Mouse (Mus musculus) liver, adult 2 months (tissue): ENCODE results near the gene R3hdm1. TPM values are rescaled to one million over a fixed set of nuclear protein-coding genes. Genes with fewer than 3 reads are reported as not detected.

Experiments
- DNase-seq: peaks from one replicate; pipeline ENCODE4 v3.0.0-alpha.2; 2011; ENCODE audit warnings: low read depth, low spot score; ENCODE audit errors: extremely low read depth
- H3K27ac ChIP-seq: fragments of 200-500 bp; replicated peaks from 2 replicates; pipeline ENCODE4 v1.5.1; 2012; ENCODE audit warnings: low read depth, mild to moderate bottlenecking, control low read depth, inconsistent platforms, low read length; ENCODE audit not compliant: insufficient read depth
- H3K27me3 ChIP-seq: fragments of 200-500 bp; 2 replicates; pipeline ENCODE4 v1.6.1; 2012; ENCODE audit warnings: mild to moderate bottlenecking, moderate library complexity, low read length, inconsistent platforms; ENCODE audit not compliant: control insufficient read depth, insufficient read depth
- H3K36me3 ChIP-seq: fragments of 200-500 bp; 2 replicates; pipeline ENCODE4 v1.6.1; 2012; ENCODE audit warnings: low read length, inconsistent platforms; ENCODE audit not compliant: control insufficient read depth, insufficient read depth
- H3K4me1 ChIP-seq: fragments of 200-500 bp; 2 replicates; pipeline ENCODE4 v1.6.1; 2011; ENCODE audit warnings: low read length; ENCODE audit not compliant: control insufficient read depth, insufficient read depth
- H3K4me3 ChIP-seq: fragments of 200-500 bp; 2 replicates; pipeline ENCODE4 v1.5.1; 2011; ENCODE audit warnings: low read depth, mild to moderate bottlenecking, control low read depth, low read length, moderate library complexity; ENCODE audit not compliant: insufficient read depth
- H3K79me2 ChIP-seq: fragments of 200-500 bp; 2 replicates; pipeline ENCODE4 v1.6.1; 2012; ENCODE audit warnings: inconsistent platforms, mild to moderate bottlenecking, low read length, moderate library complexity; ENCODE audit not compliant: control insufficient read depth, insufficient read depth
- H3K9ac ChIP-seq: fragments of 200-500 bp; 2 replicates; pipeline ENCODE4 v1.6.1; 2012; ENCODE audit warnings: low read depth, mild to moderate bottlenecking, control low read depth, inconsistent platforms, low read length
- CTCF ChIP-seq: fragments of 200-500 bp; IDR thresholded peaks from 2 replicates; pipeline ENCODE4 v1.5.1; 2011; ENCODE audit warnings: low read depth, low read length, control low read depth
- POLR2A ChIP-seq: fragments of 200-500 bp; IDR thresholded peaks from 2 replicates; pipeline ENCODE4 v1.6.1; 2011; ENCODE audit warnings: low read length, control low read depth; ENCODE audit not compliant: insufficient read depth; ENCODE audit errors: extremely low read depth
- WGBS: fragments of 180-500 bp; shearing (Covaris S2); methylation state at CpG from one replicate; pipeline ENCODE4 v1.1.7; 2018; 5-methylcytosine and 5-hydroxymethylcytosine counted together
- polyA plus RNA-seq: library from polyadenylated mRNA; depleted of rRNA; stranded (reverse); fragments of >200 nt; gene quantifications from 2 replicates; pipeline ENCODE4 v1.2.3, GENCODE M21; 2012; rRNA removed
- total RNA-seq: library from RNA; depleted of rRNA; stranded (reverse); fragments of >200 nt; gene quantifications from 2 replicates; pipeline ENCODE4 v1.2.3, GENCODE M21; 2014; rRNA removed

The R3hdm1 gene
- total RNA-seq, result 16.8 and 18.1 TPM in 2 replicates
- 10.2 and 13.1 TPM in 2 replicates for polyA plus RNA-seq

GRCm38 (mm10) chr1:128102641-128103461 lies at the start of gene R3hdm1, which contains the start of gene Zranb3:
Gene R3hdm1 (plus strand): TSS chr1:128103301.
Gene Zranb3 (minus strand): TSS chr1:128103047.
- DNase-seq, result peak; percentile 99
- no peaks in the 10 kb centered on the region for H3K36me3 ChIP-seq
- peaks cover 4% of the 10 kb centered on the region; the same call in 1 of the 2 replicates for H3K4me1 ChIP-seq
- H3K79me2 ChIP-seq, result peaks cover 9% of the 10 kb centered on the region; the same call in 1 of the 2 replicates
- H3K27ac ChIP-seq, result peak within 1 kb of the TSS; percentile 60
- no peak for TF ChIP-seq CTCF
- TF ChIP-seq POLR2A, result 0 out of 2 replicates have a peak, but pooled peaks have one; percentile 49
- H3K27me3 ChIP-seq, result no peaks in the 10 kb centered on the region
- H3K9ac ChIP-seq, result peak within 1 kb of the TSS; percentile 88
- peak within 1 kb of the TSS; percentile 94 for H3K4me3 ChIP-seq
- WGBS, result under 1% methylated on average over 43 of the region's 43 CpGs

- TF ChIP-seq POLR2A (no peak), CTCF (no peak)
- no peak overlapping the region for H3K27ac ChIP-seq
- no peak for DNase-seq
- no peak overlapping the region for H3K9ac ChIP-seq
- no peaks in the 10 kb centered on the region for H3K79me2 ChIP-seq
- H3K4me1 ChIP-seq, result no peaks in the 10 kb centered on the region
- no peak overlapping the region for H3K4me3 ChIP-seq
- WGBS, result 93% methylated on average over 4 of the region's 4 CpGs
- no peaks in the 10 kb centered on the region for H3K27me3 ChIP-seq
- no peaks in the 10 kb centered on the region for H3K36me3 ChIP-seq
These were observed 45.8 kb upstream of the R3hdm1 start for GRCm38 (mm10) chr1:128057269-128057668.

- no peak overlapping the region for H3K9ac ChIP-seq
- TF ChIP-seq CTCF (no peak), POLR2A (no peak)
- DNase-seq, result no peak
- no peaks in the 10 kb centered on the region for H3K4me1 ChIP-seq
- H3K79me2 ChIP-seq, result no peaks in the 10 kb centered on the region
- H3K36me3 ChIP-seq, result no peaks in the 10 kb centered on the region
- WGBS, result 28% methylated on average over 5 of the region's 5 CpGs
- H3K4me3 ChIP-seq, result no peak overlapping the region
- no peaks in the 10 kb centered on the region for H3K27me3 ChIP-seq
- no peak overlapping the region for H3K27ac ChIP-seq
These were observed 44.5 kb upstream of the R3hdm1 start for GRCm38 (mm10) chr1:128058625-128059024.

- Histone ChIP-seq H3K4me3 (no peak overlapping the region), H3K27ac (no peak overlapping the region), H3K9ac (no peak overlapping the region), H3K27me3 (no peaks in the 10 kb centered on the region), H3K4me1 (no peaks in the 10 kb centered on the region), H3K79me2 (no peaks in the 10 kb centered on the region), H3K36me3 (no peaks in the 10 kb centered on the region)
- WGBS, result 81% methylated on average over 8 of the region's 8 CpGs
- no peak for TF ChIP-seq CTCF
- no peak for TF ChIP-seq POLR2A
- no peak for DNase-seq
These were observed 42.3 kb upstream of the R3hdm1 start for GRCm38 (mm10) chr1:128060655-128061344.

- Histone ChIP-seq H3K27ac (no peak overlapping the region), H3K36me3 (no peaks in the 10 kb centered on the region), H3K4me3 (no peak overlapping the region), H3K9ac (no peak overlapping the region), H3K4me1 (no peaks in the 10 kb centered on the region), H3K79me2 (no peaks in the 10 kb centered on the region), H3K27me3 (no peaks in the 10 kb centered on the region)
- 74% methylated on average over 1 of the region's 1 CpGs for WGBS
- no peak for DNase-seq
- no peak for TF ChIP-seq CTCF
- no peak for TF ChIP-seq POLR2A
These were observed 41.7 kb upstream of the R3hdm1 start for GRCm38 (mm10) chr1:128061401-128061800.
